Mouse (Mus musculus) heart, adult 11 months (tissue): ENCODE results near the gene Hook1.
"Not testable (repeated sequence)": the region's sequence is repeated elsewhere in the genome, so short reads cannot be mapped to it uniquely, and the experiment has no call there.

Source experiments
- DNase-seq: peaks from one replicate; pipeline ENCODE4 v3.0.0; 2022

Hook1 gene

DNA sequence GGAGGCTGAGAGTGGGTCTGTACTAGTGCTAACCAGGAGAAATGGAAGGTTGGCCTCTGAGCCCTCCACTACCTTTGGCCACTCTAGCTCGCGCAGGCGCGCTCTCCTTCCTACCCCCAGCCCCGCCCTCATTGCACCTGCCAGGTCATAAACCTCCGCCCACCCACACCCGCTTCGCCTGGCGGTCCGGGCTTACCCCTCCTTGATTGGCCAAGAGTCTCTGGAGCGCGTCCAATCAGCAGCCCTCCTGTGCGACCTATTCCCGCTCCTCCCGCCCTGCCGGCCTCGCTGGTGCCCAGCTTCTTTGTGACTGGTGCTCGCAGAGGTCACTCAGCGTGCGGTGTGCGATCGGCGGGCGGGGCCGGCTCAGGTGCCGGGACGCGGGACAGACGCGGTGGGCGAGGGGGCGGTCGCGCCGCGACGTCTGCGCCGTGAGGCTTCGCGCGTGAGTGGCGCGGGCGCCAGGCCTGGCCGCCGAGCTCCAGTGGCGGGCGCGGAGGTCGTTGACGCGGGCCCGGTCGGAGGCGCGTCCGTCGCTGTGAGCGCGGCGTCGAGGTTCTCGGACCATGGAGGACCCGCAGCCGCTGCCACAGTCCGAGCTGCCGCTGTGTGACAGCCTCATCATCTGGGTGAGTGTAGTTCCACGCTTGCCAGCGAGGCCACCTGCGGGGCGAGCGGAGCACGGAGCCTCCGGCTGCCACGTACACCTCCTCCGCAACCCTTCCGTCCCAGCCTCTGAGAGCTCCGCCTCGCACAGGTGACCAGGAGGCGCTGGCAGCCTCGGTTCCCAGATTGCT is at the start of gene Hook1:
Gene Hook1 (plus strand): TSS at position 313 of the 797 bp plus-strand sequence.
- peak; percentile 99 for DNase-seq

DNA sequence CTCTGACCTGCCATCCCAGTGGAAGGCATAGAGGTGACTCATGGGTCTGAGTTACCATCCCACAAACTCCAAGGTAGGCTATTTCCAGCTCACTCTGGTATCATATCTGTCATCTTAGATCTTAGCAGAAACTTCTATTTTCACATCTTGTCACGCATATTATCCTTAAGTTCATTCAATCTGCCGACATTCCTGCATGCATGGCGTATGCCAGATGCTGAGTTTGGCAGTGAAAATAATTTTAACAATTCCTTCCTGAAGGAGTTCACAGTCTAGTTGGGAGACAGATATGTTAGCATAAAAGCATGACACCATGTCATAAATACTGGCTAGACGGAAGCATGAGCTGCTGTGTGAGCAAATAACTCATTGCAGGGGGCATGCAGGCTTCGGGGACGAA is 49.3 kb upstream of the Hook1 start:
- DNase-seq: no peak

DNA sequence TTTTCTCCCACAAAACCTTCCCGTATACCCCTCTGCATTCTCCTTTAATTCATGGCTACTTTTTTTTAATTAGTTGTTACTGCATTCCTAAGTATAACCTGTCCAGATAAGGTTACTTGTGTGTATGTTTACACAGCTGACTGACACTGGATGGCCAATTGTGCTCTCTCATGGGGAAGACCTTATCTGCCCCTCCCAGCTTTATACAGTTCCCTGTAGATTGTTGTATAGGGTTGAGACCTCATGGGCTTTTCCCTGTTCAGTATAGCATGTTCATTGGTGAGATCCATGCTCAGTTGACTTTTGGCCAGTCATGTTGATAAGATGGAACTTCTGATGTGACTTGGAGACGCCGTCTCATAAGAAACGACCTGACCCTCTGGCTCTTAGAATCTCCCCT is 46.6 kb upstream of the Hook1 start:
- DNase-seq: no peak

DNA sequence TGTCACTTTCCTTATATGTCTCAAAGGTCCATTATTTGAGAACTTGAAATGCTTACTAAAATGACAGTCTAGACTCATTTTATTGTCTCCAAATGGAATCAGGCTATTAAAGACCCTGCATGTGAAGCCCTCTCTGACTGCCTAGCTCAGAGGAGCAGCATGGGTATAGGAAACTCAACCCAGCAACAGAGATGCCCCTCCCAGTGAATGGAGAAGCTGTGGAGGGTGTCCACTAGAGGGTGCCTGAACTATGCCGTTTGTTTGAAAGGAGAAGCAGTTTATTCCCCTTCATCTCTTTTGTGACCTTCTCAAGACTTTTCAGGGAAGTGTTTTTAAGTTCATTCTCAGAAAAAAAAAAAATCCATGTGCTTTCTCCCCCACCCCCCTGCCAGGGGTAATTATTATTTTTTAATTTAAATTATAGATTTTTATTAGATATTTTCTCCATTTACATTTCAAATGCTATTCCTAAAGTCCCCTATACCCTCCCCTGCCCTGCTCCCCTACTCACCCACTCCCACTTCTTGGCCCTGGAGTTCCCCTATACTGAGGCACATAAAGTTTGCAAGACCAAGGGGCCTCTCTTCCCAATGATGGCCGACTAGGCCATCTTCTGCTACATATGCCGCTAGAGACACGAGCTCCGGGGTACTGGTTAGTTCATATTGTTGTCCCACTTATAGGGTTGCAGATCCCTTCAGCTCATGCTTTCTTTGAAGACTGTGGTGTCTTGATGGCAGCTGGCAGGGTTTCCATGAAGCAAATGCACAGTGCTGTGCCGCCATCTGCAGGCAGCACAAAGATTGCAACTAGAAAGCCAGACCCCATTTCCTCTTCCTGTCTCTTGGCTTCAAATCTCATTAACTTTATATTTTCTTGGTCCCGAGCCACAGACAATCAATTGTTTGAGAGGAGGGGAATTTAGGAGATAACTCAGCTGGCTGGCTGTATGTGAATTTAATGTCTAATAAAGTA is 42.5 kb upstream of the Hook1 start:
- peak; percentile 93 for DNase-seq

DNA sequence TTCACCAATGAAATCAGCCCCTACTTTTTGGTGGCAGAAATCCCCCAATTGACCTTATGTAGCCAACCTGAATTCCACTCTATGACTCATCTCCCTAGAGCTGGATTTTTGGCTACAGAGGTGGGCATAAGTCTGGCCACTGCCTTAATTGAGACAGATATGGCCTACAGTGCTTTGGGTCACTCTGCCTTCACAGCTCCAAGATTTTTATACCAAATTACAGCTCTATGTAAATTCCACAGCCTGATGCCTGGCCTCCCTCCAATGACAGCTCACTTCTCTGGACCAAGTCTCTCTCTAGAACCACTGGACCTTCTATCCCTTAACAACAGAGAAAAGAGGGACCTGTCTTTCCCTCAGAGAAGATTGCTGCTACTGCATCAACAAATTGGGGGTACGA is 38.2 kb upstream of the Hook1 start:
- DNase-seq: no peak

DNA sequence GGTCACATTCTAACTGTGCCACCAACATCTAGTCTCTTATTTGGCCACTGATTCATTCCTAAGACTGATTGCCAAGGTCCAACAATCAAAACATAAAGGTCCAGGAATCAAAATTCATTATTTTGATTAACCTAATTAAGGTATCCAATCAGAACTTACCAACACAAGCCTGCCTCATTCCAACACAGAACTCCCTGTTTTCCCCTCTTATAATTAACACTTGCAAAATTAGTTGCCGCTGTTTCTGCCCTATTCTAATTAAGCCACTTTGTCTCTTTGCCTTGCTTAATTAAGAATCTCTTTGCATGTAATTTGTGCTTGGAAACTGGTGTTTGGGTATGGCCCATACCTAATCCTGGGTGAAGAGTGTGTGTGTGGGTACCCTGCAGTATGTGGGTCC is 37.1 kb upstream of the Hook1 start:
- DNase-seq: no peak

GRCm38 (mm10) chr4:95931331-95931730 is 35.7 kb upstream of the Hook1 start:
- DNase-seq: no peak

DNA sequence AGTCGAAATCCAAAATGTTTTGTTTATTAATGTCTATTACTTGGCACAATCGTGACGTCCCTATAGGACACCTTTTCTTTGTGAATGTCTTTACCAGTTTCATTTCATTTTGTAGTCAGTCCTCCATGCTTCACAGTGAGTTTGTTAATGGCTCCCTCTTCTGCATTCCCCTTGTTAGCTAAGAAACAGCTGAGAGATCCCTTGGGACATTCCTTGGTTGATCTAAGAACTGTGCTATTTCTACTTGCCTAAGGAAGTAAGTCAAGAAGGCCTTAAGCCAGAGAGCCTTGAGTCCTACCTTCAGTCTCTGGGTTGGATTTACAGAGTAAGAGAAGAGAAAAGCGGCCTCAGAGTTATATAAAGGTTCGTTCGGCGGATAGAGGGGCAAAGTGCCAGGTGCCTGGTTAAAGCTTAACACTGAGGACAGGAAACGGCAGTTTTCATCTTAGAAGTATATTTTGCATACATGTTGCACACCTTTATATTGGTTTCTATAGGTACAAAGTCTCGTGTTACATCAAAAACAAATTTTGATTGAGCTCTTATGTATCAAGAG is 33.2 kb upstream of the Hook1 start:
- no peak for DNase-seq

GRCm38 (mm10) chr4:95934384-95935035 is 32.5 kb upstream of the Hook1 start:
- DNase-seq: no peak

DNA sequence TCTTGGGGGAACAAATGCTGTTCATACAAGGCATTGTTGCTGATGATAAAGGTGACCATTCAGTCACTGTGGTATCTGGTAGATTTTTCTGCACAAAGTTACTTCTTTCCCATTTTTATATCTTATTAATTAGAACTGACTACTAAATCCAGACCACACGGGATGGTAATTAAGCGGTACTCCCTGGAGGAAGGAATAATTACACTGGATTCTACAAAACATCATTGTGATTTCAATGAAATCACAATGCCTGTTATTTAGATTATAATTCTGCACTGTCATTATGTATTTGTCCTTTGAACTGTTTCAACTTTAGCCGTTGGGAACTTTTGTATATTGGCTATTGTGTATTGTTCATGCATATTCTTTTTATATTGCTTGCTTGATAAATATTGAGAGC is 28.3 kb upstream of the Hook1 start:
- DNase-seq: no peak

- DNase-seq: no peak
These were observed 19.1 kb upstream of the Hook1 start for GRCm38 (mm10) chr4:95947896-95948295.

GRCm38 (mm10) chr4:95953328-95953727 is 13.7 kb upstream of the Hook1 start:
- DNase-seq: no peak

- not testable (repeated sequence) for DNase-seq
These were observed 15.2 kb downstream of the Hook1 start for GRCm38 (mm10) chr4:95982221-95982620.

GRCm38 (mm10) chr4:96016875-96017274 is 49.8 kb downstream of the Hook1 start:
- DNase-seq: no peak

DNA sequence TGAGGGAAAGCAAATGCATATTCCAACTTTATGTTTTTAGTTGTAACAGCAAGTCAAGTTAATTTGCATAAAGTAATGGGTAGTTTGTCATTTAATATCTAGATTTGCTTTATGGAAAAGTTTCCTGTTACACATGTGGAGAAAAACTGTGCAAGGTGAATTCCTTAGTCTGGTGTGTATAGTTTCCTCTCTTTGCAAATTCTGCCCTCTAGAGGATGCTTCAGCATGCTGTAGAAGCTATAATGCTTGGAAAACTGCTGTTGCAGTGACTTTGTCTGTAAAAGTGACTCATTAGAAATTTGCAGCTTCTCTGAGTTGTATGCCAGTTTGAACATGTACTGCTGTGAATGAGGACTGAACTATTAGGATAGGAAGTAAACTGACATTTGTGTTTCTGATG is 55.8 kb downstream of the Hook1 start:
- DNase-seq: peak; percentile 23

DNA sequence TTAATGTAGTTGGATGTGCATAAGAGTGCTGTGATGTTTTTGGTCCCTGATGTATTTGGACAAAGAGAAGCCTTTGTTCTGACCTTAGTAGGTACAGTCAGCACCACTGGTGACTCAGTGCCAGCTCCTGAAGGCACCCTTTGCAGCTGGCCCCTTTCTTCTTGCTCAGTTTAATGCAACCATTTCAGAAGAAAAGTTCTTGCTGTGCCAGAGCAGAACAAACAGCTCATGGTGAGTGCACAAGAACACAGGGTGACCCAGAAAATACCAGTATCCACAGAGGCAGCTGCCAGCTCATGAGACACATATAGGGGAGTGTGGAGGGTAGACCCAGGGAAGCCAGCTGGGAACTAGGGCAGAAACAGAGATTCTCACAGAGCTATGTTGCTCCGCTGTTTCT is 61.4 kb downstream of the Hook1 start:
- peak; percentile 70 for DNase-seq

- DNase-seq: no peak
These were observed 93.1 kb downstream of the Hook1 start for GRCm38 (mm10) chr4:96060106-96060505.

GRCm38 (mm10) chr4:96062045-96062444 is 95.0 kb downstream of the Hook1 start:
- no peak for DNase-seq
